In the genomic region with DNA sequence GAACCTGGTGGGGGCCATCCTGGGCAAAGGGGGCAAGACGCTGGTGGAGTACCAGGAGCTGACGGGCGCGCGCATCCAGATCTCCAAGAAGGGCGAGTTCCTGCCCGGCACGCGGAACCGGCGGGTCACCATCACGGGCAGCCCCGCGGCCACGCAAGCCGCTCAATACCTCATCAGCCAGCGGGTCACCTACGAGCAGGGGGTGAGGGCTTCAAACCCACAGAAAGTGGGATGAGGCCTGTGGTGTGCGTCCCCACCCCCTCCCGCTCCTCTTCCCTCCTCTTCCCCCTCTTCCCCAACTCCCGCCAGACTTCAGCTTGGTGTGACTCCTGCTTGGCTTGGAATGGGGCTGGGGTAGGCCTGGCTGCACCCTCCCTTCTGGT, we compare ENCODE assay signal across 8 mouse cellular contexts. TPM values are rescaled to one million over a fixed set of nuclear protein-coding genes. Genes with fewer than 3 reads are reported as not detected.
DNase-seq lines count a peak whose midpoint lies in the region; ATAC-seq and TF ChIP-seq lines count a peak whose summit lies in the region.

No protein-coding gene starts in this region.

- H3K4me1 ChIP-seq in testis, adult 2 months (ENCODE audit: control insufficient read depth, insufficient read depth, low read length) = peaks cover 36% of the 10 kb centered on the region
- H3K4me1 ChIP-seq in limb, embryonic 12.5 days (replicated peaks) = peaks cover 21% of the 10 kb centered on the region
- peaks cover 21% of the 10 kb centered on the region for H3K4me1 ChIP-seq in stomach, embryonic 15.5 days

- no peaks in the 10 kb centered on the region for H3K36me3 ChIP-seq in testis, adult 2 months (ENCODE audit: control insufficient read depth, insufficient read depth, low read length)
- H3K36me3 ChIP-seq in limb, embryonic 12.5 days = no peaks in the 10 kb centered on the region
- no peaks in the 10 kb centered on the region for H3K36me3 ChIP-seq in stomach, embryonic 15.5 days

- H3K9me3 ChIP-seq in limb, embryonic 12.5 days = no peaks in the 10 kb centered on the region
- H3K9me3 ChIP-seq in stomach, embryonic 15.5 days = no peaks in the 10 kb centered on the region

- H3K4me3 ChIP-seq in testis, adult 2 months (ENCODE audit: control insufficient read depth, low read depth, low read length) = peak overlapping the region; percentile 63
- H3K4me3 ChIP-seq in limb, embryonic 12.5 days (replicated peaks) = peak overlapping the region; percentile 62
- peak overlapping the region; percentile 67 for H3K4me3 ChIP-seq in stomach, embryonic 15.5 days (replicated peaks)

- WGBS in limb, embryonic 12.5 days = 0% methylated on average over 21 of the region's 21 CpGs
- WGBS in stomach, embryonic 15.5 days = 3% methylated on average over 20 of the region's 21 CpGs

- TF ChIP-seq POLR2A in testis, adult 2 months (IDR thresholded peaks at IDR 0.05; ENCODE audit: control insufficient read depth, low read depth, low read length) = no peak

- peak; percentile 73 for DNase-seq in cerebellum, adult 9-11 months
- no peak for DNase-seq in cerebellum, adult 11 months
- no peak for DNase-seq in testis, postnatal 14 days (ENCODE audit: low spot score)
- no peak for DNase-seq in frontal cortex, postnatal 14 days (ENCODE audit: low spot score in 2 of 2)
- no peak for DNase-seq in left cerebral cortex, adult 18-20 months (ENCODE audit: low spot score in 2 of 2)

- H3K9ac ChIP-seq in limb, embryonic 12.5 days (replicated peaks) = peak overlapping the region; percentile 54
- peak overlapping the region; percentile 44; the same call in 1 of the 2 replicates for H3K9ac ChIP-seq in stomach, embryonic 15.5 days

- peak overlapping the region; percentile 98 for H3K4me2 ChIP-seq in limb, embryonic 12.5 days
- peak overlapping the region; percentile 99 for H3K4me2 ChIP-seq in stomach, embryonic 15.5 days

- ATAC-seq in limb, embryonic 12.5 days (ENCODE audit: insufficient number of reproducible peaks, insufficient read depth, low FRiP score, low TSS enrichment, low read depth) = peak; percentile 22; the same call in 1 of the 2 replicates
- no peak for ATAC-seq in stomach, embryonic 15.5 days (ENCODE audit: insufficient read depth, low FRiP score, low read depth)

- TF ChIP-seq CTCF in testis, adult 2 months (IDR thresholded peaks at IDR 0.05; ENCODE audit: control insufficient read depth, insufficient read depth, insufficient replicate concordance, low read depth, low read length) = no peak

- H3K27me3 ChIP-seq in testis, adult 2 months (ENCODE audit: control insufficient read depth, insufficient read depth, low read length) = no peaks in the 10 kb centered on the region
- H3K27me3 ChIP-seq in limb, embryonic 12.5 days = peaks cover 91% of the 10 kb centered on the region
- H3K27me3 ChIP-seq in stomach, embryonic 15.5 days (replicated peaks) = peaks cover 58% of the 10 kb centered on the region

- H3K27ac ChIP-seq in testis, adult 2 months (ENCODE audit: control insufficient read depth, insufficient read depth, low read depth, low read length) = no peak overlapping the region
- no peak overlapping the region for H3K27ac ChIP-seq in limb, embryonic 12.5 days
- no peak overlapping the region for H3K27ac ChIP-seq in stomach, embryonic 15.5 days

RNA-seq across cellular contexts. Expression of gene Nanos2, which starts 28.8 kb away (rescaled TPM):
- 0.08 and 0.10 TPM in 2 replicates for polyA plus RNA-seq in testis, adult 2 months (2012; rRNA removed)
- not detected in 2 replicates for polyA plus RNA-seq in limb, embryonic 12.5 days (2016; fragmentation: Nextera tagmentation; extraction: Ambion mirVana)
- not detected in 2 replicates for polyA plus RNA-seq in stomach, embryonic 15.5 days (2015; fragmentation: Nextera tagmentation; extraction: Ambion mirVana)
- total RNA-seq in left cerebral cortex, adult 18-20 months (2021) = under 1 TPM; 0.40 to 0.49 TPM

RNA-seq across cellular contexts. Expression of gene Mypop, which starts 32.7 kb away (rescaled TPM):
- polyA plus RNA-seq in testis, adult 2 months (2012; rRNA removed) = 35.6 and 42.9 TPM in 2 replicates
- polyA plus RNA-seq in limb, embryonic 12.5 days (2016; fragmentation: Nextera tagmentation; extraction: Ambion mirVana) = 6.4 and 6.5 TPM in 2 replicates
- 2.8 and 3.7 TPM in 2 replicates for polyA plus RNA-seq in stomach, embryonic 15.5 days (2015; fragmentation: Nextera tagmentation; extraction: Ambion mirVana)
- 10 to 100 TPM; 53.8 to 59.5 TPM for total RNA-seq in left cerebral cortex, adult 18-20 months (2021)

RNA-seq across cellular contexts. Expression of gene Nova2, which starts 32.7 kb away (rescaled TPM):
- polyA plus RNA-seq in testis, adult 2 months (2012; rRNA removed) = 2.4 TPM in 2 replicates
- 0.31 and 0.33 TPM in 2 replicates for polyA plus RNA-seq in limb, embryonic 12.5 days (2016; fragmentation: Nextera tagmentation; extraction: Ambion mirVana)
- 0.63 TPM in 2 replicates for polyA plus RNA-seq in stomach, embryonic 15.5 days (2015; fragmentation: Nextera tagmentation; extraction: Ambion mirVana)
- total RNA-seq in left cerebral cortex, adult 18-20 months (2021) = 10 to 100 TPM; 69.9 to 70.1 TPM

RNA-seq across cellular contexts. Expression of gene Irf2bp1, which starts 45.5 kb away (rescaled TPM):
- polyA plus RNA-seq in testis, adult 2 months (2012; rRNA removed) = 4.9 and 5.4 TPM in 2 replicates
- 44.4 and 47.5 TPM in 2 replicates for polyA plus RNA-seq in limb, embryonic 12.5 days (2016; fragmentation: Nextera tagmentation; extraction: Ambion mirVana)
- 23.5 and 28.0 TPM in 2 replicates for polyA plus RNA-seq in stomach, embryonic 15.5 days (2015; fragmentation: Nextera tagmentation; extraction: Ambion mirVana)
- 10 to 100 TPM; 55.7 to 57.8 TPM for total RNA-seq in left cerebral cortex, adult 18-20 months (2021)

RNA-seq across cellular contexts. Expression of gene Ccdc61, which starts 48.2 kb away (rescaled TPM):
- polyA plus RNA-seq in testis, adult 2 months (2012; rRNA removed) = 23.8 and 26.8 TPM in 2 replicates
- 39.9 and 45.3 TPM in 2 replicates for polyA plus RNA-seq in limb, embryonic 12.5 days (2016; fragmentation: Nextera tagmentation; extraction: Ambion mirVana)
- polyA plus RNA-seq in stomach, embryonic 15.5 days (2015; fragmentation: Nextera tagmentation; extraction: Ambion mirVana) = 26.1 and 29.2 TPM in 2 replicates
- total RNA-seq in left cerebral cortex, adult 18-20 months (2021) = 10 to 100 TPM; 10.5 to 12.6 TPM
